Mouse (Mus musculus) C2C12 (cell line): Measurements from ENCODE around the gene H2afy2.

Source experiments
- CEBPB ChIP-seq: IDR thresholded peaks from one replicate; pipeline ENCODE4 v1.6.1; 2011; ENCODE audit warnings: low read depth, mild to moderate bottlenecking, control low read depth, moderate library complexity
- CTCF ChIP-seq: IDR thresholded peaks from one replicate; pipeline ENCODE4 v1.5.1; 2011; ENCODE audit not compliant: control insufficient read depth, insufficient read depth, insufficient read length
- FOSL1 ChIP-seq: IDR thresholded peaks from one replicate; pipeline ENCODE4 v1.8.0; 2011; ENCODE audit warnings: mild to moderate bottlenecking, low read length; ENCODE audit not compliant: poor library complexity, insufficient read depth, severe bottlenecking
- MAX ChIP-seq: IDR thresholded peaks from one replicate; pipeline ENCODE4 v1.6.1; 2011; ENCODE audit warnings: mild to moderate bottlenecking, control low read depth
- MYOD1 ChIP-seq: IDR thresholded peaks from one replicate; pipeline ENCODE4 v1.6.1; 2011; ENCODE audit warnings: low read depth; ENCODE audit not compliant: control insufficient read depth, insufficient read length
- MYOG ChIP-seq: IDR thresholded peaks from one replicate; pipeline ENCODE4 v1.6.1; 2011; ENCODE audit not compliant: control insufficient read depth, insufficient read length; ENCODE audit errors: extremely low read depth
- USF1 ChIP-seq: IDR thresholded peaks from one replicate; pipeline ENCODE4 v1.6.1; 2011; ENCODE audit warnings: low read depth, mild to moderate bottlenecking, control low read depth, moderate library complexity

DNA sequence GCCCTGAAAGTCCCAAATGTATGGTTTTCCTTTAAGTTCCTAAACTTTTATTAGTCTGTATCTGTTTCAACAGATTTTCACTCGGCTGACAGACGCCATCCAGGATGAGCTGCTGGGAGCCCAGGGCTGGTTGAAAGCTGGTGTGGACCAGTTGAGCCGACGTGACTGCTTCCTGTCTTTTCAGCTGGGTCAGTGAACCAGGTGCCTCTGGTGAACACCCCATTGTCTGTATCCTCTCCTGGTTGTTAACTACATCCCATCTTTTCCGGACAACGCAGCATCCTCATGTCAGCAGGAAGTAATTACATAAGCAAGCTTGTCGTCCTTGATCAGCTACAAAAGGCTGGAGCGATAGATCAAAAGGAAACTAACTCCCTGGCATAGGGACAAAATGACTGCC lies 9.1 kb upstream of the H2afy2 start:
- TF ChIP-seq CTCF = no peak
- no peak for TF ChIP-seq USF1
- no peak for TF ChIP-seq FOSL1
- no peak for TF ChIP-seq MYOD1
- no peak for TF ChIP-seq CEBPB
- no peak for TF ChIP-seq MAX
- TF ChIP-seq MYOG = no peak
